Mouse (Mus musculus) forebrain, embryonic 14.5 days (tissue): ENCODE data around the gene Fbxw5. TPM values are rescaled to one million over a fixed set of nuclear protein-coding genes. Genes with fewer than 3 reads are reported as not detected.

ENCODE experiments used
- ATAC-seq: fragments of 200-750 bp; cut with Nextera tagmentation; 2 replicates; pipeline ENCODE4 v1.8.0; 2017; ENCODE audit warnings: mild to moderate bottlenecking, moderate library complexity
- DNase-seq: peaks from one replicate; pipeline ENCODE4 v3.0.0-alpha.2; 2015; ENCODE audit warnings: low spot score
- H3K27ac ChIP-seq: fragments of 300-500 bp; sonication (generic); 2 replicates; pipeline ENCODE4 v1.5.1; 2014; ENCODE audit warnings: low read depth, mild to moderate bottlenecking, control low read depth, low read length, moderate library complexity
- H3K27me3 ChIP-seq: fragments of 300-500 bp; sonication (generic); replicated peaks from 2 replicates; pipeline ENCODE4 v1.6.1; 2014; ENCODE audit warnings: low read length, control low read depth, mixed read lengths; ENCODE audit not compliant: control insufficient read depth, insufficient read depth
- H3K36me3 ChIP-seq: fragments of 300-500 bp; sonication (generic); 2 replicates; pipeline ENCODE4 v1.6.1; 2014; ENCODE audit warnings: low read length, control low read depth; ENCODE audit not compliant: control insufficient read depth, insufficient read depth
- H3K4me1 ChIP-seq: fragments of 300-500 bp; sonication (generic); 2 replicates; pipeline ENCODE4 v1.6.1; 2014; ENCODE audit warnings: antibody characterized with exemption, low read length, control low read depth; ENCODE audit not compliant: control insufficient read depth, insufficient read depth
- H3K4me2 ChIP-seq: fragments of 300-500 bp; sonication (generic); 2 replicates; pipeline ENCODE4 v1.6.1; 2014; ENCODE audit warnings: mild to moderate bottlenecking, control low read depth, low read length
- H3K4me3 ChIP-seq: fragments of 300-500 bp; sonication (generic); 2 replicates; pipeline ENCODE4 v1.5.1; 2014; ENCODE audit warnings: low read depth, low read length, control low read depth
- H3K9ac ChIP-seq: fragments of 300-500 bp; sonication (generic); 2 replicates; pipeline ENCODE4 v1.6.1; 2014; ENCODE audit warnings: mild to moderate bottlenecking, low read length, control low read depth, moderate library complexity
- H3K9me3 ChIP-seq: fragments of 300-500 bp; sonication (generic); replicated peaks from 2 replicates; pipeline ENCODE4 v1.6.1; 2016; ENCODE audit warnings: low read length, control low read depth, mixed read lengths; ENCODE audit not compliant: control insufficient read depth
- WGBS: fragments of 180-500 bp; shearing (Covaris S2); extraction: QIAGEN DNeasy Blood & Tissue Kit; methylation state at CpG from one replicate; pipeline ENCODE4 v1.1.7; 2014; 5-methylcytosine and 5-hydroxymethylcytosine counted together
- polyA plus RNA-seq: library from polyadenylated mRNA; unstranded; fragments of >200 nt; fragmentation: Nextera tagmentation; extraction: Ambion mirVana; gene quantifications from 2 replicates; pipeline ENCODE4 v1.2.1, GENCODE M21; 2014

Gene Fbxw5
- polyA plus RNA-seq, 1 experiment from 2014 or later, result 77.9 TPM

DNA sequence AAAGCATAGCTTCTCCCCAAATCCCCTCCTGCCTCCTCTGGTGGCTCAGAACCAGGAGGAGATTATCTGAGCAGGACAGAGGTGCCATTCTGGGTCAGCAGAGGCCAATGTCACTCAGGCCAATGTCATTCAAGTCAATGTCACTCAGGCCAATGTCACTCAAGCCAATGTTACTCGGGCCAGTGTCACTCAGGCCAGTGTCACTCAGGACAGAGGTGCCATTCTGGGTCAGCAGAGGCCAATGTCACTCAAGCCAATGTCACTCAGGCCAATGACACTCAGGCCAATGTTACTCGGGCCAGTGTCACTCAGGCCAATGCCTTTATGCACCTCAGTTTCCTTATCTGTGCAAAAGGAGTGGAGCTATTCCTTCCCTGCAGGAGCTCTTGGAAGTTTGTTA, 28.0 kb upstream of the Fbxw5 start:
- Histone ChIP-seq H3K9me3 (no peaks in the 10 kb centered on the region), H3K27ac (no peak overlapping the region), H3K4me1 (peaks cover 8% of the 10 kb centered on the region; the same call in 1 of the 2 replicates), H3K4me2 (no peak overlapping the region), H3K4me3 (no peak overlapping the region), H3K9ac (no peak overlapping the region), H3K36me3 (no peaks in the 10 kb centered on the region), H3K27me3 (no peaks in the 10 kb centered on the region)
- WGBS, result 84% methylated on average over 2 of the region's 2 CpGs
- ATAC-seq (no peak), DNase-seq (no peak)

DNA sequence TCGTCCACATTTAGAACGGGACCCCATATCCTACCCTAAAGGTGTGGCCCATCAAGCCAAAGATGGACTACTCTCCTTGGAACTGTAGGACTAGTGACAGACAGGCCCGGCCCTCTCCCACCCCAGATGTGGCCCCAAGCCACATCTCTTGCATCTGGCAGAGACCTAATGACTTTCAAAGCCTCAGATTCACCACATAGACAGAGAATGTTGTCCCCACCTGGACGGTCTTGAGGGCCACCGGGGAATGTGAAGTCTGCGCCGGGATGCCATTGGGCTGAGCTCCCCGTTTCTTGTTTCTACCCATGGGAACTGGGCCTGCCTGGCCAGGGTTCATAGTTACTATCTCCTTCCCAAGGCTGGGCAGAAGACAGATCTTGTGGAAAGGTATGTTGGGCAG, 23.0 kb upstream of the Fbxw5 start:
- H3K27me3 ChIP-seq, result no peaks in the 10 kb centered on the region
- H3K9ac ChIP-seq, result no peak overlapping the region
- H3K4me3 ChIP-seq, result no peak overlapping the region
- WGBS, result 89% methylated on average over 8 of the region's 8 CpGs
- no peak overlapping the region for H3K4me2 ChIP-seq
- no peaks in the 10 kb centered on the region for H3K9me3 ChIP-seq
- no peaks in the 10 kb centered on the region for H3K36me3 ChIP-seq
- H3K27ac ChIP-seq, result no peak overlapping the region
- H3K4me1 ChIP-seq, result no peaks in the 10 kb centered on the region
- ATAC-seq (no peak), DNase-seq (no peak)

DNA sequence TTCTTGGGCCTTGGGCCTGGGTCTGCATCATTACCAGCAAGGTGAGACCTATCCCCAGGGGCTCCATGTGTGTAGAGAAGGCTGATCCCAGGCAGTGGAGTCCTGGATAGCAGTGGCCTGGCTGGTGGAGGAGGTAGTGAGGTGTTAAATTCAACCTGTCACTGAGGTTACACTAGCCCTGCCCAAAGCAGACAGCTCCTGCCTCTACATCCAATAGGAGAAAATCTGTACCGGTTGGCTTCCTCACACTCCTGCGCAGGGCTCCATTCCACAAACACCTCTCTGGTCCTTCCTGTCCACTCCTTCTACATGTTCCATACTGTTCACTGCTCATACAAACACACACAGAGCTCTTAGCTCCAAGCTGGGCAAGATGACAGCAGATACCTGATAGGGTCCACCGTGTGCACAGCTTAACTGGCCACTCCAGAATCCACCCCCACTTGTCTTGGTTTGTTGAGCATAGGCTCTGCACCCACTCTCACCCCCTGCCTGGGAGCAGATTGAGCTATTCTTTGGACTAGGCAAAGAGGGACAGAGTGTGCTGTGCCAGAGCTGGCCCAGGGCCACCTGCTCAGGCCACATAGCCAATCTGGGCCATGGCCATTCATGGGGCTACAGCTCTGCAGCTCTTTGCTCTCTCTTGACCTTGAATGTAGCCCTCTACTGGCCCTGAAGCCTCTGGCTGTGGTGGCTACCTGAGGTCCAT, 22.4 kb upstream of the Fbxw5 start:
- no peaks in the 10 kb centered on the region for H3K36me3 ChIP-seq
- no peak overlapping the region for H3K9ac ChIP-seq
- no peak overlapping the region for H3K4me2 ChIP-seq
- H3K9me3 ChIP-seq, result no peaks in the 10 kb centered on the region
- ATAC-seq, result no peak
- H3K4me1 ChIP-seq, result no peaks in the 10 kb centered on the region
- WGBS, result 97% methylated on average over 3 of the region's 3 CpGs
- DNase-seq, result no peak
- H3K27me3 ChIP-seq, result no peaks in the 10 kb centered on the region
- H3K27ac ChIP-seq, result no peak overlapping the region
- H3K4me3 ChIP-seq, result no peak overlapping the region

DNA sequence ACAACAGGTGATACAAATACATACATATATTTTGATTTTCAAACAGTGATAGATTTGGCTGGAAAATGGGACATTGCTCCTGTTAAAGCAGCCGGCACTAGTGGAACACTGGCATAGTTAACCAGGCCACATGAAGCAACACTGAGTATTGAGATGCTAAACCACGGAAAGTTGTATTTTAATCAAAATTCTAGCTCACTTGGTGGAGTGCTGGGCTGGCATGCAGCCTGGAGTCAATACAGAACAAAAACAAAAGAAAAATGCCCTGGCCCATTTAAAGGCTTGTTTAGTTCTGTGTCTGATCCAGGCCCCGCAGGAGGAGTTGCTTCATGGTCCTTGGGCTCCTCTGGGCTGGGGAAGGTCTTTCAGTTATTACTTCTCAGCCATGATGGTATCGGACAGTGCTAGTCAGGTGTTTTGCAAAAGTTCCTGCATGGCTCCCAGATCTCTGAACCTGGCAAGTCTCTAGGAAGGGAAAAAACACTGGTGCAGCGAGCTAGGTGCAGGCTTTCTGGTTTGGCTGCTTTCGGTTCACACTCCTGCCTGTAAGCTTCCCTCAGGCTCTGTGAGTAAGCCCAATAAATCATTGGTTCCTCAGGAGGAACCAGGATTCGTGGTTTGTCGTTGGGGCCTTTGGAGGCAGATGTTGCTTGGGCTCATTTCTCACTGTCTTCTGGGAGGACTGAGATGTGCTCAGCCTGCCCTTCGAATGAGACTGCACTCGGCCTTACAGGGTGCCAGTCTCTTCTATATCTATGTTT, 20.8 kb upstream of the Fbxw5 start:
- H3K4me3 ChIP-seq, result no peak overlapping the region

DNA sequence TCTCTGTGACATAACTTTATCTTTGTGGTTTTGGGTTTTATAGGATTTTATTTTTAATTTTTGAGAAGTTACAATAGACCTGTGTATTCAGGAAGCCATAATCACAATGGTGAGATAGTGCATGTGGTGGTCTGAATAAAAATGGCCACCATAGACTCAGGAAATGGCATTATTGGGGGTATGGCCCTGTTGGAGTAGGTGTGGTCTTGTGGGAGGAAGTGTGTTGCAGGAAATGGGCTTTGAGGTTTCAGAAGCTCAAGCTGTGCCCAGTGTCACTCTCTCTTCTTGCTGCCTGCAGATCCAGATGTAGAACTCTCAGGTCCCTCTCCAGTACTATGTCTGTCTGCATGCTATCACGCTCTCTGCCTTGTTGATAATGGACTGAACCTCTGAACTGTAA, 20.0 kb upstream of the Fbxw5 start:
- WGBS, result 81% methylated on average over 1 of the region's 1 CpGs
- Histone ChIP-seq H3K27ac (no peak overlapping the region), H3K4me2 (no peak overlapping the region), H3K9me3 (no peaks in the 10 kb centered on the region), H3K4me3 (no peak overlapping the region), H3K4me1 (no peaks in the 10 kb centered on the region), H3K27me3 (no peaks in the 10 kb centered on the region), H3K9ac (no peak overlapping the region), H3K36me3 (no peaks in the 10 kb centered on the region)
- DNase-seq (no peak), ATAC-seq (no peak)

More for the DNA sequence above, 20.8 kb upstream of the Fbxw5 start:
- Histone ChIP-seq H3K9me3 (no peaks in the 10 kb centered on the region), H3K4me1 (no peaks in the 10 kb centered on the region), H3K9ac (no peak overlapping the region), H3K27me3 (no peaks in the 10 kb centered on the region), H3K27ac (no peak overlapping the region), H3K4me2 (no peak overlapping the region), H3K36me3 (no peaks in the 10 kb centered on the region)
- 76% methylated on average over 10 of the region's 10 CpGs for WGBS
- DNase-seq (no peak), ATAC-seq (no peak)

DNA sequence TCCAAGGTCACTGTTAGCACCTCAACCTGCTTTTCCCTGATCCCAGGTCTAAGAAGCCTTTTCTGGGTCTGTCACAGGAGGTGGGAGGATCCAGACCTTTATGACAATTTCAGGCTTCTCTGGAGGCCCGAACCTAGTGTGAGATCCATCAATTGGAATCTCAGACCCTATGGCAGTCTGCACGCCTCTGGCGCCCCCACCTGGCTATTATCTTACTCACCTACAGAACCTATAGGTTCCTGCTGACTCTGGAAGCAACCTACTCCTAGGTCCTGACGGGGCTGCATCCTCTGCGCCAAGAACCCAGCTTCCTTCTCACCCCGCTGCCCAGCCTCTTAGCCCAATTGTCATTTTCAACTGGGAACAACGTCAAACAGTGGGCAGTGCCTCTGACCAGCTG, 17.6 kb upstream of the Fbxw5 start:
- Histone ChIP-seq H3K27me3 (no peaks in the 10 kb centered on the region), H3K9me3 (no peaks in the 10 kb centered on the region), H3K27ac (no peak overlapping the region), H3K9ac (no peak overlapping the region), H3K36me3 (no peaks in the 10 kb centered on the region), H3K4me2 (no peak overlapping the region), H3K4me3 (no peak overlapping the region), H3K4me1 (no peaks in the 10 kb centered on the region)
- peak; percentile 48 for DNase-seq
- 21% methylated on average over 7 of the region's 7 CpGs for WGBS
- no peak for ATAC-seq

DNA sequence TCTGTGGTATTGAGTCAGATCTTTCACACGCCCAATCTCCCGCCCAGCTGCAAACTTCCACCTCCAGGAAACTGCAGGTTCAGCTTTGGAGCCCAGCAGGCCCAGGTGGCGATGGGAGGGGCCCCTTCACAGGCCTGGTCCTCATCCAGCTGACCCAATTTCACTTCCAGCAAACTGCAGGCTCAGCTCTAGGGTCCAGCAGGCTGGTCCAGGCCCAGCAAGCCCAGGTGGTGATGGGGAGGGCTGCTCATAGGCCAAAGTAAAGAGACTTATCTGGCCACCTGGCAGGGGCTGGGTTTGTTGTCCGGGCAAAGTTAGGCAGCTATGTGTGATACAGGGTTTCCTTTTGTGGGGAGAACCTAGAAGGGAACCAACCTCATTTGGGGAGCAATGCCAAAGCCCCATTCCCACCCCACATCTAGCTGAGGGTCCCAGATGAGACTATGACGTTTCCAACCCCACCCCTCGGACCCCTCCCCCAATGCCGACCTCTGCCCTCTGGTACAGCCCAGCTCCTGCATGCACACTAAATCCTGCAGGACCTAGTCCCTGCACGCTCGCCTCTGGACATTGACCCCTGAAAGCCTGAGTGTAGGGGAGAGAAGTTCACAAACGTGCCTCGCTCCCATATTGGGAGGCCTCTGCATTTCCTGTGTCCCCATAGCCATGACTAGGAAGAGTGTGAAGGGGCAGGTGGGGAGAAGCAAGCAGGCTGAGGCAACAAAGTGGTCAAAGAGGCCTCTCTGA, 15.5 kb upstream of the Fbxw5 start:
- ATAC-seq, result no peak

DNA sequence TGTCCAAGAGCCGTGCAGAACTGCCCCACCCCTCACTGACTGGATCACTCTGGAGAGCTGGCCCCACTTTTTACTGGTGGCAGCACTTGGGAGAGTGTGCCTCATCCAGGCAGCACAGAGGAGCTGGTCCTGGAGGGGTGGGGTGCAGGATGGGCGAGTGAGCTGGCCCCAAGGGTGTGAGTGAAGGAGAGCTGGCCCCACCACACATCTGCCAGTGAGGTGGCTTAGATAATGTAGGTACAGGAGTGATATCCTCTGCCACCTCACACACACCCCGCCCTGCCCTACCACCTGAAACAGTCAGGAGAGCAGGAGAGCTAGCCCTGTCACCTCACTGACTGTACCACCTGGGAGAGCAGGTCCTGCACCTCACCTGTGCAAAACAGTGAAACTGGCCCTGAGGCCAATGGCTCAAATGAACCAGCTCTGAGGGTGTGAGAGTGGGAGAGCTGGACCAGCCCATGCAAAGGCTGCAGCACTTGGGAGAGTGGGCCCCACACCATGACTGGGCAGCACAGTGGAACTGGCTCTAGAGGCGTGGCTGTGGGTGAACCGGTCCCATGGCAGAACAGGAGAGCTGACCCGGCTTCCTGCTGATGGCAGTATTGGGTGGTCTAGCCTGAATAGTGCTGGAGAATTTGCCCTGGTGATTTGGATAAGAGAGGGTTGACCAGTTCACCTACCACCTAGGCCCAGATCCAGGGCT, 12.4 kb upstream of the Fbxw5 start:
- Histone ChIP-seq H3K36me3 (no peaks in the 10 kb centered on the region), H3K9ac (no peak overlapping the region), H3K4me3 (no peak overlapping the region), H3K4me2 (no peak overlapping the region), H3K9me3 (no peaks in the 10 kb centered on the region), H3K27ac (no peak overlapping the region), H3K27me3 (no peaks in the 10 kb centered on the region), H3K4me1 (no peaks in the 10 kb centered on the region)
- ATAC-seq (no peak), DNase-seq (no peak)
- WGBS, result 77% methylated on average over 6 of the region's 6 CpGs

More for the DNA sequence above, 15.5 kb upstream of the Fbxw5 start:
- Histone ChIP-seq H3K9me3 (no peaks in the 10 kb centered on the region), H3K4me1 (no peaks in the 10 kb centered on the region), H3K27me3 (no peaks in the 10 kb centered on the region), H3K4me2 (no peak overlapping the region), H3K36me3 (no peaks in the 10 kb centered on the region), H3K27ac (no peak overlapping the region), H3K9ac (no peak overlapping the region), H3K4me3 (no peak overlapping the region)
- 70% methylated on average over 11 of the region's 11 CpGs for WGBS
- no peak for DNase-seq
